Mouse (Mus musculus): ENCODE measurements around the gene Clca4b.
"Not testable (repeated sequence)": the region's sequence is repeated elsewhere in the genome, so short reads cannot be mapped to it uniquely, and the experiment has no call there.

Gene Clca4b

GRCm38 (mm10) chr3:144932335-144932734 is at the start of gene Clca4b:
Clca4b (minus strand) TSS chr3:144932529.
- DNase-seq: no peak

GRCm38 (mm10) chr3:144980551-144980950 is 48.2 kb upstream of the Clca4b start:
- DNase-seq: no peak

GRCm38 (mm10) chr3:144977631-144978030 is 45.3 kb upstream of the Clca4b start:
- no peak for DNase-seq

GRCm38 (mm10) chr3:144976091-144976490 is 43.8 kb upstream of the Clca4b start:
- no peak for DNase-seq

- DNase-seq: no peak
Observed at GRCm38 (mm10) chr3:144974945-144975344, 42.6 kb upstream of the Clca4b start, which contains the start of gene Clca4a. Clca4a (minus strand) TSS chr3:144975045.

GRCm38 (mm10) chr3:144971553-144972270 is 39.4 kb upstream of the Clca4b start:
- no peak for DNase-seq

GRCm38 (mm10) chr3:144969755-144970154 is 37.4 kb upstream of the Clca4b start:
- no peak for DNase-seq

GRCm38 (mm10) chr3:144966074-144966473 is 33.7 kb upstream of the Clca4b start:
- no peak for DNase-seq

- no peak for DNase-seq
Observed at GRCm38 (mm10) chr3:144950829-144951228, 18.5 kb upstream of the Clca4b start.

GRCm38 (mm10) chr3:144947376-144947775 is 15.0 kb upstream of the Clca4b start:
- DNase-seq: not testable (repeated sequence)

GRCm38 (mm10) chr3:144933625-144934024 is 1.3 kb upstream of the Clca4b start:
- not testable (repeated sequence) for DNase-seq

- DNase-seq: no peak
Observed at GRCm38 (mm10) chr3:144933011-144933491, 722 bp upstream of the Clca4b start.

- DNase-seq: no peak
Observed at GRCm38 (mm10) chr3:144914014-144914413, 18.3 kb downstream of the Clca4b start.

- no peak for DNase-seq
Observed at GRCm38 (mm10) chr3:144897042-144897678, 35.2 kb downstream of the Clca4b start.

- DNase-seq: no peak
Observed at GRCm38 (mm10) chr3:144890246-144890758, 42.0 kb downstream of the Clca4b start.

- no peak for DNase-seq
Observed at GRCm38 (mm10) chr3:144886957-144887356, 45.4 kb downstream of the Clca4b start.

- DNase-seq: not testable (repeated sequence)
Observed at GRCm38 (mm10) chr3:144872012-144872411, 60.3 kb downstream of the Clca4b start.
